Mouse (Mus musculus) hindbrain, embryonic 12.5 days (tissue): Measurements from ENCODE around the gene Zfp263. TPM values are rescaled to one million over a fixed set of nuclear protein-coding genes. Genes with fewer than 3 reads are reported as not detected.

Source experiments
- ATAC-seq: fragments of 200-750 bp; cut with Nextera tagmentation; 2 replicates; pipeline ENCODE4 v1.8.0; 2017; ENCODE audit warnings: moderate TSS enrichment; ENCODE audit not compliant: low FRiP score
- H3K27ac ChIP-seq: fragments of 300-500 bp; sonication (generic); 2 replicates; pipeline ENCODE4 v1.5.1; 2016; ENCODE audit warnings: mild to moderate bottlenecking
- H3K27me3 ChIP-seq: fragments of 300-500 bp; sonication (generic); 2 replicates; pipeline ENCODE4 v1.6.1; 2016; ENCODE audit warnings: mild to moderate bottlenecking
- H3K36me3 ChIP-seq: fragments of 300-500 bp; sonication (generic); 2 replicates; pipeline ENCODE4 v1.6.1; 2016; ENCODE audit warnings: mild to moderate bottlenecking
- H3K4me1 ChIP-seq: fragments of 300-500 bp; sonication (generic); 2 replicates; pipeline ENCODE4 v1.6.1; 2016
- H3K4me2 ChIP-seq: fragments of 300-500 bp; sonication (generic); replicated peaks from 2 replicates; pipeline ENCODE4 v1.6.1; 2016; ENCODE audit warnings: mild to moderate bottlenecking
- H3K4me3 ChIP-seq: fragments of 300-500 bp; sonication (generic); 2 replicates; pipeline ENCODE4 v1.5.1; 2016; ENCODE audit warnings: mild to moderate bottlenecking
- H3K9ac ChIP-seq: fragments of 300-500 bp; sonication (generic); 2 replicates; pipeline ENCODE4 v1.6.1; 2016; ENCODE audit warnings: mild to moderate bottlenecking, moderate library complexity
- H3K9me3 ChIP-seq: fragments of 300-500 bp; sonication (generic); replicated peaks from 2 replicates; pipeline ENCODE4 v1.6.1; 2016; ENCODE audit warnings: mild to moderate bottlenecking
- WGBS: fragments of 180-500 bp; shearing (Covaris S2); methylation state at CpG from one replicate; pipeline ENCODE4 v1.1.7; 2016; 5-methylcytosine and 5-hydroxymethylcytosine counted together
- polyA plus RNA-seq: library from polyadenylated mRNA; unstranded; fragments of >200 nt; fragmentation: Nextera tagmentation; extraction: Ambion mirVana; gene quantifications from 2 replicates; pipeline ENCODE4 v1.2.1, GENCODE M21; 2016

Gene Zfp263
- 54.4 and 56.7 TPM in 2 replicates for polyA plus RNA-seq

DNA sequence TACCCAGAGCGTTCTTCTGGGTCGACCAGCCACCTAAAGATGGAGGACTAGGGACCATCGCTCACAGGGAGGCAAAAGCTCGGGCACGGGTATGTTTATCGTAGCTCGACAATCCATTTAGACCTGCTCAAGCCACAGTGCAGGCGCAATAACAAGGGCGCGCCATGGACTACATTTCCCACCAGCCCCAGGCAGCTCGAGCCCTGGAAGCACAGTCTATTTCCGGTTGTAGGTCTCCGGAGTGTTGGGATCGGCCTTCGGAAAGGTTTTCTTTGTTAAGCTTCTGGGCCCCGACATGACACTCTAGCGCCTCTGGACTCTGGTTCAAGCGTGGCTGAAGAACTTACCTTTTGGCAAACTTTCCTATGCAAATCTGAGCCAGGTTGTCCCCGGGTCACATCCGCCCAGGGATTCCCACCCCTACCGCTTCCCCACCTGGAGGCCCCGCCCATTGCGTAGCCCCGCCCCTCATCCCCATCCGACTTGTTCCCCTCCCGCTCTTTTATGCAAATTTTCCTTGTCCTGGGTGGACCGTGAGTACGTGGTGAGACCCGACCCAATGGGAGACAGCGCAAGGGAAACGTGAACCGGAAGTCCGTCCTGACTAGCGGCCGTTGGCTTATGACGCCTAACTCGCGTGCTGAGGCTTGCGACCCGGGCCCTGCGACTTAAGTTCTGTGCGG lies at the start of gene Zfp263:
TSS of gene Zfp263 (plus strand) at position 591 of the 683 bp plus-strand sequence.
- Histone ChIP-seq H3K4me1 (peaks cover 16% of the 10 kb centered on the region), H3K4me2 (peak within 1 kb of the TSS; percentile 79), H3K27me3 (no peaks in the 10 kb centered on the region), H3K9ac (peak within 1 kb of the TSS; percentile 87), H3K4me3 (peak within 1 kb of the TSS; percentile 85), H3K27ac (peak within 1 kb of the TSS; percentile 82), H3K9me3 (peaks cover 8% of the 10 kb centered on the region), H3K36me3 (peaks cover 27% of the 10 kb centered on the region)
- ATAC-seq: peak; percentile 98
- under 1% methylated on average over 42 of the region's 42 CpGs for whole genome bisulfite sequencing

DNA sequence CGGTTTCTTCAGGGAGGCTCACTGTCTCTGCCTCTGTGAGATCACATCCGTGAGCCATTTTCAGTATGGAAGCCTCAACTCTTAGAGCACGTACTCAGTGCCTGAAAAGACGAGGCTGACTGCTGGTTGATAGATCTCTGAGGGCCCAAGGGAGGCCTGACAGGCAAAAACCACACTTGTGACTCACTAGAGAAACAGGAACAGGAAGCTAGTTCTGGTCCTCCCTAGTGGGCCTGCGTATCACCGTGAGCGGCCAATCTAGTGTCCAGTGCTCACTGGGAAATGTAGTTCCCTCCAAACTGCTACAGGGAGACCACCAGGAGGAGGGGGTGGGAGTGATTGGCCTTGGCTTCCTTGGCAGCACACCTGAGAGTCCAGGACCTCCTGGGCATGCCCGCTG lies 44.6 kb upstream of the Zfp263 start:
- 84% methylated on average over 8 of the region's 8 CpGs for whole genome bisulfite sequencing

DNA sequence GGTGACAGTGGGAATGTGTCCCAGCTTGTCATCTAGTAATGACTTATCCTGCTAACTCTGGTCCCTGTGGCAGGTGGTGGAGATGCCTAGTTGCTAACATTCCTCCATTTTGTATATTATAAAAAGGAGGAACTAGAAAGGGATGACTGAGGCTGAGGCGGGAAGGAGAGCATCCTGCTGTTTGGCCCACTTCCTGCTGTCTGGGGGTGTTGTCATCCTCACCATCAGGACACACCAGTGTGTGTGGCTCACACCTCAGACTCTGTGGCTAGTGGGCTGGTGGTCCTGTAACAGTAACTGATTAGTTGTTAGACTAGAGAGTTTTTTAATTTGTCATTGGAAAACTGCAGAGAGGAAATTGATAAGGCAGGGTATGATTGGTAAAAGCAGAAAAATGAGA lies 43.0 kb upstream of the Zfp263 start:
- H3K9ac ChIP-seq: no peak overlapping the region
- no peak for ATAC-seq
- no peaks in the 10 kb centered on the region for H3K4me1 ChIP-seq
- no peak overlapping the region for H3K4me3 ChIP-seq
- H3K36me3 ChIP-seq: no peaks in the 10 kb centered on the region
- H3K27me3 ChIP-seq: no peaks in the 10 kb centered on the region
- H3K9me3 ChIP-seq: peaks cover 11% of the 10 kb centered on the region
- WGBS: 77% methylated on average over 1 of the region's 1 CpGs
- no peak overlapping the region for H3K27ac ChIP-seq
- no peak overlapping the region for H3K4me2 ChIP-seq

More for the DNA sequence above, 44.6 kb upstream of the Zfp263 start:
- Histone ChIP-seq H3K4me2 (no peak overlapping the region), H3K27me3 (no peaks in the 10 kb centered on the region), H3K4me3 (no peak overlapping the region), H3K36me3 (no peaks in the 10 kb centered on the region), H3K9ac (no peak overlapping the region), H3K4me1 (no peaks in the 10 kb centered on the region), H3K9me3 (peaks cover 11% of the 10 kb centered on the region), H3K27ac (no peak overlapping the region)
- ATAC-seq: no peak

DNA sequence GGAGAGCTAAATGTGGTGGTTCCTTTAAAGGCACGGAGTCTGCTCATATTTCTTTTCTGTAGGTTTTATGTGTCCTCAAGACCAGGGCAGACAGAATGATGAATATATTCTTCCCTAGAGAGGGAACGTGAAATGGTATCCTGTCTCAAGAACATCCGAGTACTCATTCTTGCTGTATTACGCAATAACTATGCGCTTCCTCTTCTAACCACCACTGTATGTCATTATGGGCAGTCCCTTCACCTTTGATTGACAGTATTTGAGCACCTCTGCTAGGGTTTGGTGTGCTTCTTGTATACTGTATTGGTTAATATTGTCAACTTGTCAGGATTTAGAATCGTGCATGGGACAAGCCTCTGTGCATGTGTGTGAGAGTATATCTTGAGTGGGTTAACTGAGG lies 37.2 kb upstream of the Zfp263 start:
- Histone ChIP-seq H3K36me3 (no peaks in the 10 kb centered on the region), H3K4me3 (no peak overlapping the region), H3K9me3 (peaks cover 6% of the 10 kb centered on the region), H3K9ac (no peak overlapping the region), H3K27me3 (no peaks in the 10 kb centered on the region), H3K4me1 (no peaks in the 10 kb centered on the region), H3K4me2 (no peak overlapping the region), H3K27ac (no peak overlapping the region)
- ATAC-seq: no peak
- WGBS: 86% methylated on average over 6 of the region's 6 CpGs

- no peak overlapping the region for H3K4me2 ChIP-seq
- no peak for ATAC-seq
- H3K36me3 ChIP-seq: no peaks in the 10 kb centered on the region
- WGBS: 92% methylated on average over 2 of the region's 2 CpGs
- H3K9ac ChIP-seq: no peak overlapping the region
- H3K27ac ChIP-seq: no peak overlapping the region
- no peaks in the 10 kb centered on the region for H3K4me1 ChIP-seq
- peaks cover 3% of the 10 kb centered on the region for H3K9me3 ChIP-seq
- H3K27me3 ChIP-seq: no peaks in the 10 kb centered on the region
- no peak overlapping the region for H3K4me3 ChIP-seq
Measured at GRCm38 (mm10) chr16:3714731-3715130, 29.2 kb upstream of the Zfp263 start.

DNA sequence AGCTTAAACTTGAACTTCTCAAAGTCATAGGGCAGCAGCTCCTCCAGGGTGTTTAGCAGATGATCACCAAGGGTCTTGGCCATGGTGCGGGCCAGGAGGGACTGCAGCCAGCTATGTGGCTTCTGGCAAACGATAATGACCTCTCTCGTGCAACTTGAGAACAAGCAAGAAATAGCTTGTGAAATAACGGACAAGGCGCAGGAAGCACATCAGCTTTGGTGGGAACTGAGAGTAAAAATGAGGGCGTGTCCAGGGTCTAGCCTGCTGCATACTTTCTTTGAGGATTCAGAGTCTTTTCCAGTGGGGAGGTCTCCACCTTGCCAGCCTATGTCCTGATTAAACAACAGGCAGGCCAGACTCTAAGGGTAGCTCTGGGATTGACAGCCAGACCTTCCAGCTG lies 25.9 kb upstream of the Zfp263 start, which contains the start of gene Mefv:
TSS of gene Mefv (minus strand) at position 118 of the 400 bp plus-strand sequence.
- H3K4me3 ChIP-seq: no peak within 1 kb of the TSS
- no peaks in the 10 kb centered on the region for H3K36me3 ChIP-seq
- H3K27me3 ChIP-seq: no peaks in the 10 kb centered on the region
- no peaks in the 10 kb centered on the region for H3K9me3 ChIP-seq
- no peaks in the 10 kb centered on the region for H3K4me1 ChIP-seq
- H3K9ac ChIP-seq: no peak within 1 kb of the TSS
- WGBS: 89% methylated on average over 6 of the region's 6 CpGs
- no peak within 1 kb of the TSS for H3K27ac ChIP-seq
- ATAC-seq: no peak
- H3K4me2 ChIP-seq: no peak within 1 kb of the TSS

DNA sequence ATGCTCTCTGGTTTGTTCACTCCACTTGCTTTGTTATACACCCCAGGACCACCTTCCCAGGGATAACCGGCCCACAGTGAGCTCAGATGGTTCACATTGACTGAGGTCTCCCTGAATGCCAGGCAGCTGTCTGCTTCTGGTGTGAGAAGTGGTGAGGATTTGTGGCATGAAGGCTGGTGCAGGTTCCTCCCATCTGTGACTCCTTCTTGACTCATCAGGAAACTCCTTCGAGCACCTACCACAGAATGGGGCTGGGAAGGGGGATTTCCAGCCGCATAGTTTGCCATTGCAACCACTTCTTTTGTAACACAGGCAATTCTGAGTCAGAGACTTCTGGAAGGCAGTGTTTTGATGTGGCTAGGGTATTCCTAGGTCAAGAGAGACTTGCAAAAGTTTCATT lies 20.7 kb upstream of the Zfp263 start:
- no peaks in the 10 kb centered on the region for H3K27me3 ChIP-seq
- no peaks in the 10 kb centered on the region for H3K36me3 ChIP-seq
- H3K27ac ChIP-seq: no peak overlapping the region
- WGBS: 79% methylated on average over 3 of the region's 3 CpGs
- ATAC-seq: no peak
- H3K9me3 ChIP-seq: no peaks in the 10 kb centered on the region
- no peak overlapping the region for H3K4me3 ChIP-seq
- no peaks in the 10 kb centered on the region for H3K4me1 ChIP-seq
- H3K4me2 ChIP-seq: no peak overlapping the region
- H3K9ac ChIP-seq: no peak overlapping the region

GRCm38 (mm10) chr16:3727980-3728720 lies 15.7 kb upstream of the Zfp263 start:
- Histone ChIP-seq H3K36me3 (no peaks in the 10 kb centered on the region), H3K4me2 (no peak overlapping the region), H3K27ac (no peak overlapping the region), H3K4me3 (no peak overlapping the region), H3K27me3 (no peaks in the 10 kb centered on the region), H3K9ac (no peak overlapping the region), H3K4me1 (no peaks in the 10 kb centered on the region), H3K9me3 (no peaks in the 10 kb centered on the region)
- no peak for ATAC-seq
- 83% methylated on average over 6 of the region's 6 CpGs for WGBS

- Histone ChIP-seq H3K4me3 (no peak overlapping the region), H3K36me3 (no peaks in the 10 kb centered on the region), H3K4me2 (no peak overlapping the region), H3K27me3 (no peaks in the 10 kb centered on the region), H3K27ac (no peak overlapping the region), H3K9ac (no peak overlapping the region), H3K4me1 (no peaks in the 10 kb centered on the region), H3K9me3 (no peaks in the 10 kb centered on the region)
- 96% methylated on average over 4 of the region's 4 CpGs for WGBS
- ATAC-seq: no peak
Measured at GRCm38 (mm10) chr16:3732612-3733011, 11.3 kb upstream of the Zfp263 start.

DNA sequence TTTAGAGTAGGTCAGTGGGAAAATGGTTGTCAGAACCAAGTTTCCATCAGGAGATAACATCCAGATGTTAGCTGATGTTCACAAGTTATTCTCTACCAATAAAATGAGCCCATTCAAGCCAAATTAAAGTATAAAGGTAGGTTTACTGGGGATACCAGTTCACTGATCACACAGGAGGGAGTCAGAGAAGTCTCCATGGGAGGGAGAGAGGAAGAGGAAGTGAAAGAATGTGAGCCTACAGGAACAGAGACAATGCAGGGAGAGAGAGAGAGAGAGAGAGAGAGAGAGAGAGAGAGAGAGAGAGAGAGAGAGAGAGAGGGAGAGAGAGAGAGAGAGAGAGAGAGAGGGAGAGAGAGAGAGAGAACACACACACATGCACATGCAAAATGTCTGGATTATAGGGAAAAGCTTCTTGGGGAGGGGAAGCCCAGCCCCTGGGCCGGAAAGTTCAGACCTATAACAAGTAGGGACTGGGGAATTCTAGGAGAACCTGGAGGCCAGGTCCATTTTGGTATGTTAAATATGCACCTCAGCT lies 10.6 kb upstream of the Zfp263 start:
- H3K9me3 ChIP-seq: no peaks in the 10 kb centered on the region
- 87% methylated on average over 1 of the region's 1 CpGs for WGBS
- H3K4me2 ChIP-seq: no peak overlapping the region
- no peaks in the 10 kb centered on the region for H3K4me1 ChIP-seq
- no peak overlapping the region for H3K9ac ChIP-seq
- no peaks in the 10 kb centered on the region for H3K36me3 ChIP-seq
- H3K4me3 ChIP-seq: no peak overlapping the region
- H3K27ac ChIP-seq: no peak overlapping the region
- no peaks in the 10 kb centered on the region for H3K27me3 ChIP-seq
- ATAC-seq: no peak

- Histone ChIP-seq H3K9ac (no peak overlapping the region), H3K4me3 (no peak overlapping the region), H3K27ac (no peak overlapping the region), H3K27me3 (no peaks in the 10 kb centered on the region), H3K4me2 (0 out of 2 replicates have a peak overlapping the region, but pooled peaks have one; percentile 79), H3K36me3 (peaks cover 17% of the 10 kb centered on the region), H3K4me1 (peaks cover 16% of the 10 kb centered on the region), H3K9me3 (no peaks in the 10 kb centered on the region)
- no peak for ATAC-seq
- 92% methylated on average over 6 of the region's 6 CpGs for WGBS
Measured at GRCm38 (mm10) chr16:3742466-3742865, 1.4 kb upstream of the Zfp263 start.

GRCm38 (mm10) chr16:3744186-3744700 lies 350 bp downstream of the Zfp263 start:
- peak overlapping the region; percentile 79 for H3K4me2 ChIP-seq
- peak overlapping the region; percentile 85 for H3K4me3 ChIP-seq
- peak; percentile 69 for ATAC-seq
- peak overlapping the region; percentile 87 for H3K9ac ChIP-seq
- H3K27me3 ChIP-seq: no peaks in the 10 kb centered on the region
- WGBS: under 1% methylated on average over 32 of the region's 32 CpGs
- H3K4me1 ChIP-seq: peaks cover 16% of the 10 kb centered on the region
- H3K27ac ChIP-seq: peak overlapping the region; percentile 82
- H3K9me3 ChIP-seq: peaks cover 14% of the 10 kb centered on the region
- H3K36me3 ChIP-seq: peaks cover 33% of the 10 kb centered on the region
